Mouse (Mus musculus) lung, postnatal 0 days (tissue): ENCODE measurements around the gene Ager.

ENCODE experiments used
- CTCF ChIP-seq: IDR thresholded peaks from 2 replicates; pipeline ENCODE4 v1.5.1; 2016; ENCODE audit warnings: antibody characterized with exemption, mild to moderate bottlenecking
- EP300 ChIP-seq: IDR thresholded peaks from 2 replicates; pipeline ENCODE4 v1.6.1; 2016; ENCODE audit warnings: antibody characterized with exemption, mild to moderate bottlenecking, control low read depth

DNA sequence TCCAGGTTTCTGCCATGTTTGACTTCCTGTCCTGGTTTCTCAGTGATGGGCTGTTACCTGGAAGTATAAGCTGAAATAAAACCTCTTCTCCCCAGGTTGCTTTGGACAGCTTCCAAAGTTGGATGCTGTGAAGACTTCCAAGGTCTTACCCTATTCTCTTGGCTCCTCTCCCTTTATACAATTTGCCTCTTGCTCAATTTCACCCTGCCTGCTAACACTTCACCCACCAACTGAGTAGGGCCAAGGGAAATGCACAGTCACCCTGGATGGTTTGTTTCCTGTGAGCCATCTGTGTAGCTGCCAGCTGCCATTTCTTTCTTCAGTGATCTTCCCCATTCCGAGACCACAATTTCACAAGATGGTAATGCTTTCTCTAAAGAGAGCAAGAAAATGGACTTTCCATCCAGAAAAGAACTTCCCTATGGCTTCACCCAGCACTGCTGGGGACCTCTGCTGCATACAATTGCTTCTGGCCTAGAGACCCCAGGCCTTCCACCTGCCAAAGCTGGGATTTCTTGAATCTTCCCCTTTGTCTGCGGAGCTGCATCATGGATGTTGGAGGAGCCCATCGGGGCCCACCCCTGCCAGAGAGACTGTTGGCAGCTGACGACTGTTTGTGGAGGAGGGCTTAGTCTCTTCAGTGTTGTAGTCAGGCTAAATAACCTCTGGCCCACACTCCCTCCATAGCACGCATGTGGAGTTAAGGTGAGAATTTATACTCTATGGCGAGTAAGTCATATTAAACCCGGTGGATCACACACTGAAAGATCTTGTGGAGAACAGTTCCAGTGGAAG lies 42.0 kb downstream of the Ager start:
- no peak for TF ChIP-seq CTCF
- no peak for TF ChIP-seq EP300
